Mouse (Mus musculus) limb, embryonic 15.5 days (tissue): ENCODE measurements around the gene Twistnb. TPM values are rescaled to one million over a fixed set of nuclear protein-coding genes. Genes with fewer than 3 reads are reported as not detected.

ENCODE experiments used
- ATAC-seq: fragments of 200-750 bp; cut with Nextera tagmentation; 2 replicates; pipeline ENCODE4 v1.8.0; 2017; ENCODE audit warnings: low read depth, moderate TSS enrichment; ENCODE audit not compliant: insufficient number of reproducible peaks, low FRiP score, low TSS enrichment
- H3K27ac ChIP-seq: fragments of 300-500 bp; sonication (generic); 2 replicates; pipeline ENCODE4 v1.5.1; 2015; ENCODE audit warnings: moderate library complexity, mild to moderate bottlenecking, inconsistent platforms
- H3K27me3 ChIP-seq: fragments of 300-500 bp; sonication (generic); 2 replicates; pipeline ENCODE4 v1.6.1; 2015; ENCODE audit warnings: inconsistent platforms
- H3K36me3 ChIP-seq: fragments of 300-500 bp; sonication (generic); 2 replicates; pipeline ENCODE4 v1.6.1; 2015; ENCODE audit warnings: inconsistent platforms
- H3K4me1 ChIP-seq: fragments of 300-500 bp; sonication (generic); 2 replicates; pipeline ENCODE4 v1.6.1; 2015; ENCODE audit warnings: inconsistent platforms
- H3K4me2 ChIP-seq: fragments of 300-500 bp; sonication (generic); 2 replicates; pipeline ENCODE4 v1.6.1; 2015; ENCODE audit warnings: mild to moderate bottlenecking, inconsistent platforms
- H3K4me3 ChIP-seq: fragments of 300-500 bp; sonication (generic); 2 replicates; pipeline ENCODE4 v1.5.1; 2015; ENCODE audit warnings: mild to moderate bottlenecking, inconsistent platforms
- H3K9ac ChIP-seq: fragments of 300-500 bp; sonication (generic); 2 replicates; pipeline ENCODE4 v1.6.1; 2015; ENCODE audit warnings: inconsistent platforms
- H3K9me3 ChIP-seq: fragments of 300-500 bp; sonication (generic); 2 replicates; pipeline ENCODE4 v1.6.1; 2016; ENCODE audit warnings: inconsistent platforms
- WGBS: fragments of 180-500 bp; shearing (Covaris S2); methylation state at CpG from one replicate; pipeline ENCODE4 v1.1.7; 2015; 5-methylcytosine and 5-hydroxymethylcytosine counted together
- polyA plus RNA-seq: library from polyadenylated mRNA; unstranded; fragments of >200 nt; fragmentation: Nextera tagmentation; extraction: Ambion mirVana; gene quantifications from 2 replicates; pipeline ENCODE4 v1.2.1, GENCODE M21; 2015

Gene Twistnb
- 50.3 and 55.0 TPM in 2 replicates for polyA plus RNA-seq

DNA sequence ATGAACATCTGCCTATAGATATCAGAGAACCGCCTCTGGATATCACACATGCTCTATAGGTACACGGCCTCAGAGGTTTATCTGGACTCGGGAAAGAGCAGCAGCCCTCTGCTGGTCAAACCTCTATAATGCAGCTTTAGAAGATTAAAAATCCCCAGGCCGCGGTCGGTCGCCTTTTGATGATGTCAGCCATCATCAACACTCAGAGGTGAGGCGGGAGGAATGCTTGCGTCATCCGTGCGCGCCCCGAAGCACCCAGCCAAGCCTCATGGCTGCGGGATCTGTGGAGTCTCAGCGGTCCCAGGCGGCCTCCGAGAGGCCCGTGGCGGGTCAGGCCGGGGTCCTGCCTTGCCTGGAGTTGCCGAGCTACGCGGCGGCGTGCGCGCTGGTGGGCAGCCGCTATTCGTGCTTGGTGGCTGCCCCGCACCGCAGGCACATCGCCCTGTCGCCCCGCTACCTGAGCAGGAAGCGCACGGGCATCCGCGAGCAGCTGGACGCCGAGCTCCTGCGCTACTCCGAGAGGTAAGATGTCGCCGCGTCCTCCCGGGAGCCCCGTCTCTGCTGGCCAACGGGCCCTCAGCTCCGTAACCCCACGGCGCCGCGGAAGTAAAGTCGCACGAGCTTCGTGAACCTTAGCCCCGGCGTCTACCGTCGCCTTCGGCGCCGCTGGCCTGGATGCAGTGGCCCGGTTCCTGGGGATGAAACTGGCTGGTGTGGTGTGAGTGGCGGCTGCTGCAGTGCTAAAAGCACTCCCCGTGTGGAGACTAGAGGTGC is at the start of gene Twistnb:
Gene Twistnb (plus strand): TSS at position 249 of the 774 bp plus-strand sequence.
- peak; percentile 88 for ATAC-seq
- WGBS: under 1% methylated on average over 66 of the region's 66 CpGs
- H3K9ac ChIP-seq: peak within 1 kb of the TSS; percentile 83

DNA sequence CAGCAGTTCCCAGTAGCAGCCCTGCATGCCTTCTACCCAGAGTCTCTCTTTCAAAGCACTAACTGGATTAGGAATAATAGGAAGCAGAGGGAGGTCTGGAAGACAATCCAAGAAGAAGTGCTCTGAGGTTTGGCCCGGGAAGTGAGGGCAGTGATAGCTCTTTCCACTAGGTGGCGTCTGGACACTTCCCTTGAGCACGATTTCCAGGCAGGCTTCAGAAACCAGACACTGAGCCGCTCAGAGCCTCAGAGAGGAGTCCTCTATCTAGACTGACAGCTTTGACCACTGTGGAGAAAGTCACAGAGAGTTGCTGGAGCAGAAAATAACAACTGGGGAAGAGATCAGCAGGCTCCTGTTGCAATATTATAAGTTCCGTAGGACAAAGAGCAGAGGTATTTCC is 40.6 kb upstream of the Twistnb start:
- H3K4me2 ChIP-seq: no peak overlapping the region
- 10% methylated on average over 5 of the region's 5 CpGs for WGBS
- no peak overlapping the region for H3K4me3 ChIP-seq
- no peak overlapping the region for H3K27ac ChIP-seq
- H3K36me3 ChIP-seq: no peaks in the 10 kb centered on the region
- peaks cover 7% of the 10 kb centered on the region; the same call in 1 of the 2 replicates for H3K27me3 ChIP-seq
- no peak; the same call in 1 of the 2 replicates for ATAC-seq
- no peaks in the 10 kb centered on the region for H3K9me3 ChIP-seq
- 0 out of 2 replicates have a peak, but pooled peaks cover 2% of the 10 kb centered on the region for H3K4me1 ChIP-seq
- H3K9ac ChIP-seq: no peak overlapping the region

More for the DNA sequence above, at the start of gene Twistnb:
- H3K4me2 ChIP-seq: peak within 1 kb of the TSS; percentile 53
- H3K4me3 ChIP-seq: peak within 1 kb of the TSS; percentile 94
- H3K4me1 ChIP-seq: peaks cover 6% of the 10 kb centered on the region; the same call in 1 of the 2 replicates
- H3K27ac ChIP-seq: peak within 1 kb of the TSS; percentile 75
- H3K27me3 ChIP-seq: peaks cover under 1% of the 10 kb centered on the region; the same call in 1 of the 2 replicates
- H3K36me3 ChIP-seq: peaks cover 7% of the 10 kb centered on the region
- no peaks in the 10 kb centered on the region for H3K9me3 ChIP-seq

DNA sequence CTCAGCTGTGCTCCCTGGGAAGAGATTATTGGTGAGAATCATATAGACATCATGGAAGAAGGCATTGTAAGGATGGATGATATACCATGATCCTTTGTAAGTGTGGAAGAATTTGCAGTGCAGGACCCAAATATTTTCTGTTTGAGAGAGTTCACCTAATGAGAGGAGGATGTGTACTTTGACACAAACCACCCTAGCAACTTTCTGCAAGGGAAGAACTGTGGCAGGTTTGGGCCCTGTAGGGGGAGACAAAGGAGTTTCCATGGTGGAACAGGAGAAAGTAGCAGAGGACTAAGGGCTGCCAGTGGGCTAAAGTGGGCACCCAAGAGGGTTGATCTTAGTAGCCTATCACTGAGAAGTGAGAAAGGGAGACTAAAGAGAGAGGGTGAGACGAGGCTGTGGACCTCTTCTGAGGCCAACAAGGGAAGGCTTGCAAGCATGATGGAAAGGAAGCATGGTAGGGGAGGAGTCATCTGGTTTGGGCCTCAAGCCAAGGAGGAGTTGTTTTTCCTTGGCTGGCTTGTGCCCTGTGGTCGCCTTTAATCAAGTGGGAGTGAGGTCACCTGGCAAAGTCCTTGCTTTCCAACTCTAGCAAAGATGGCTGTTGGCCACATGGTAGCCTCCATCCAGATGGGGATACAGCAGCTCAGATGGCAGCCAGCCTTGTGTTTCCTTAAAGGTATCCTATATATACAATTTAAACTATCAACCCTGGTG is 38.4 kb upstream of the Twistnb start:
- Histone ChIP-seq H3K36me3 (no peaks in the 10 kb centered on the region), H3K9ac (no peak overlapping the region), H3K4me1 (peaks cover 7% of the 10 kb centered on the region; the same call in 1 of the 2 replicates), H3K9me3 (no peaks in the 10 kb centered on the region), H3K4me3 (no peak overlapping the region), H3K27ac (no peak overlapping the region), H3K27me3 (peaks cover 7% of the 10 kb centered on the region; the same call in 1 of the 2 replicates), H3K4me2 (no peak overlapping the region)
- WGBS: 45% methylated on average over 2 of the region's 2 CpGs
- ATAC-seq: no peak

DNA sequence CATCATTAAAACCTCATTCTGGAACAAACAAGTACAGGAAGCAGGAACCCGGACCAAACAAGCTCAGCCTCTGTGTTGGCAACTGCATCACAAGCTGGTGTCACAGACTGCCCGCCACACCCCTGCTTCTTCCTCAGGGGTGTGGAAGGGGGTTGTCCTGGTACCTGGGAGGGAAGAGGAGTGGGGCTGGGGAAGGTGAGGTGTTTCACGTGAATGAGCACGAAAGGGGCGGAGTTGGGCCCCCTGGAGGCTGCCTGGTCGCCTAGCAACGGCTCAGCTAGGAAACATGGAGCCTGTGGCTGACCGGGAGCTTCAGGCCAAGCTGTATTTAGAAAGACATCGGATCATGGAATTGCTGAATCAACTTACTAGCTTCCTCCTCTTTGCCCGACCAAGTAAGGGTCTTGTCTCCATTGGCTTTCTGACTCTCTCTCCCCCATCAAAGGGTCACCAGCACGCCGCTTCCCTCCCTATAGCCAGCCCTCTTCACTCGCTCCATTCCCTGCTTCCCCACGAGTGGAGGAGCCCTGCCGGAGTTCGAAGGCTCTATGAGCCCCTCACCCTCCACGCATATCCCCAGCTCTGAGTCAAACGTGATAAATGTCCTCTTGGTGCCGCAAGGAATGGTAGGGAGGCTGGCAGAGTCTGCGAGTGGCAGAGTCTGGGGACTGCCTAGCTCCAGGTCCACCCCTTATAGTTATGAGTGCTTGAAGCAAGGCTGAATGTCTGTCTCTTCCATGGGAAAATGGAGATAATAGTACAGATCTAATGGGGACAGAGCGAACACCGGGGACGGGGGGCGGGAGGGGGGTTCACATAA is 34.4 kb upstream of the Twistnb start, which contains the start of gene Efcab10:
Gene Efcab10 (plus strand): TSS at position 51 of the 820 bp plus-strand sequence.
- H3K27ac ChIP-seq: no peak within 1 kb of the TSS
- H3K36me3 ChIP-seq: no peaks in the 10 kb centered on the region
- no peaks in the 10 kb centered on the region for H3K9me3 ChIP-seq
- H3K27me3 ChIP-seq: no peaks in the 10 kb centered on the region
- H3K4me1 ChIP-seq: peaks cover 5% of the 10 kb centered on the region; the same call in 1 of the 2 replicates
- WGBS: 15% methylated on average over 24 of the region's 24 CpGs
- H3K4me3 ChIP-seq: peak within 1 kb of the TSS; percentile 25
- peak within 1 kb of the TSS; percentile 44 for H3K4me2 ChIP-seq
- no peak within 1 kb of the TSS for H3K9ac ChIP-seq
- ATAC-seq: no peak

DNA sequence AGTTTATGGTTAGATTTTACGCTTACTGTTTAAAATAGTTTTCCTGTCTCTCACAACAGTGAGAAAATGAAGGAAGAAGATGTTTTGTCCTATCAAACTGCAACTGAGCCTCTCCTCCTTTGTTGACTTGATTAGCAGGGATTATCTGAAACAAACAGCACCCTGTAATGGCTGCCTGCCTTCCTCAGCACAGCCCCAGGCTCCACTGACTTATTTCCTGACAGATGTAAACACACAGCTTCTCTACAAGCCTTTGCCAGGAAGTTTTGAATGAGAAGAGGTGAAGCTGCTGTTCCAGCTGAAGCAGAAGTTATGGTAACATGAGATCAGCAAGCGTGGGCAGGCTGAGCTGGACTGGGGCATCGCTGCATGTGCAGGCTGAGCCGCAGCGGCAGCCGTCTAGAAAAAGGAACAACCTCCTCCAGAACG is 26.2 kb upstream of the Twistnb start:
- ATAC-seq: no peak
- Histone ChIP-seq H3K36me3 (no peaks in the 10 kb centered on the region), H3K4me1 (no peaks in the 10 kb centered on the region), H3K27me3 (no peaks in the 10 kb centered on the region), H3K4me2 (no peak overlapping the region), H3K9ac (no peak overlapping the region), H3K27ac (no peak overlapping the region), H3K9me3 (no peaks in the 10 kb centered on the region), H3K4me3 (no peak overlapping the region)
- 34% methylated on average over 7 of the region's 7 CpGs for WGBS

DNA sequence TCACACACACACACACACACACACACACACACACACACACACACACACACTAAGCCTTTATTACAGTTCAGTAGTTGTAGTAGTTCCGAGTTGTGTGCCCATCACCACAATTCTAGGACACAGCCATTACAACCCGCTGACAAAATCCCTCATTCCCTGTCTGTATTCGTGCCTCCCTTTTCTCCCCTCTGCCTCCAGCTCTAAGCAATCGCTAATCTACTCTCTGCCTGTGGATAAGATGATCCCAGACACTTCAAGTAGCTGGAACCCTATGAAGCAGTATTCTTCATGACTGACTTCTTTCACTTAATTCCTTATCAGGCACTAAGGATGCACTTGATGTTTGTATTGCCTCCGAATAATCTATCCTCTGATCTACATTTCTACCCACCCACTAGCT is 24.4 kb upstream of the Twistnb start:
- Histone ChIP-seq H3K4me1 (no peaks in the 10 kb centered on the region), H3K9ac (no peak overlapping the region), H3K36me3 (no peaks in the 10 kb centered on the region), H3K4me2 (no peak overlapping the region), H3K9me3 (no peaks in the 10 kb centered on the region), H3K27ac (no peak overlapping the region), H3K27me3 (no peaks in the 10 kb centered on the region), H3K4me3 (no peak overlapping the region)
- WGBS: 74% methylated on average over 5 of the region's 5 CpGs
- ATAC-seq: no peak

DNA sequence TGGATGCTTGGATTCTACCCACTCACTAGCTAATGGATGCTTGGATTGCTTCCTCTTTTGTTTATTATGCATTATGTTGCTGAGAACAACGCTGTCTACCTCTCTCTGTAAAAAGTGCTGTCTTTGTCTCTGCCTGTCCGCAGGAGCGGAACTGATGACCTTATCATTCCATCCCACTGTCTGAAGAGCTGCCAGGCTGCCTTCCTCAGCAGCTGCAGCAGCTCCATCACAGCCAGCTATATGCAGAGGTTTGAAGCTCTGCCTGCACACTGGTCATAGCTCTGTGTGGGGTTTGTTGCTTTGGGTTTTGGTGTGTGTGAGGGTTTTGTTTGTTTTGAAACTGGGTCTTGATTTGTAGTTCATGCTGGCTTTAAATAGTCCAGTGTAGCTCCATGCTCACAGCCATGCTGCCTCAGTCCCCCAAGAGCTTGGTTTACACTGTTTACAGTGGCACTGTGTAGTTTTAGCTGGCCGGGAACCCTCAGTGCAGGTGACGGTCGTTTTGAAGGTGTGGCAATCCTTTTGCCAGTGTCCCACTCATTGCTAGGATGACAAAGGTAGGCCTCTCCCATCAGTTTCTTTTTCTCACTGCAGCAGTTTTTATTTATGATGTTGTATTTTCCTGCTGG is 23.9 kb upstream of the Twistnb start:
- no peaks in the 10 kb centered on the region for H3K36me3 ChIP-seq
- H3K9ac ChIP-seq: no peak overlapping the region
- H3K4me2 ChIP-seq: no peak overlapping the region
- no peak overlapping the region for H3K27ac ChIP-seq
- no peak overlapping the region for H3K4me3 ChIP-seq
- H3K27me3 ChIP-seq: no peaks in the 10 kb centered on the region
- no peak for ATAC-seq
- H3K9me3 ChIP-seq: no peaks in the 10 kb centered on the region
- WGBS: 64% methylated on average over 6 of the region's 6 CpGs
- H3K4me1 ChIP-seq: no peaks in the 10 kb centered on the region

DNA sequence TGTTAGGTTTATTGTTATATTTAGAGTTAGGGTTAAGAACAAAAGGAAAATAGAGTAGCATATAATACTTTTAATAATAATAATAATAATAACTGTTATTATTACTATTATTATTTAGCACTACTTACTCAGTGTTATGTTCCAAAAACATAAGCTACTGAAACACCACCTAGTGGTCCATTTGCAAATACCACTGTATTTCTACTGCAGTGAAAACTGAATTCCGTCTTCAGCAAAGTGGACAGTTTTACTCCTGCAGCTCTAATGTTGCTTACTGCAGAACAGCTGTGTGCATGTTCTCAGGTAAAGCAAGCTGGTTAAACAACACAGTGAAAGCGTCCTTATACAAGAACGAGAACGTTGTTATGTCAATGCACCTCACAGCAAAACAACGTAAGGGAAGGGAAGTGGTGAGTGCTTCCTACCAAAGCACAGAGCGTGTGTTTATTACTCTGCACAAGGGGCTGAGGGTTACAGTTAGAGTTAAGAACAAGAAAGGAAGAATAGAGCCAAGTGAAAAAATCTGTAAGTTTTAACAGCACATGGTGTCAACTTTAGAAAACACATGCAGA is 17.8 kb upstream of the Twistnb start:
- Histone ChIP-seq H3K9me3 (no peaks in the 10 kb centered on the region), H3K27ac (no peak overlapping the region), H3K36me3 (no peaks in the 10 kb centered on the region), H3K4me3 (no peak overlapping the region), H3K4me2 (no peak overlapping the region), H3K27me3 (peaks cover 3% of the 10 kb centered on the region), H3K9ac (no peak overlapping the region), H3K4me1 (no peaks in the 10 kb centered on the region)
- ATAC-seq: no peak
- WGBS: 44% methylated on average over 6 of the region's 6 CpGs

DNA sequence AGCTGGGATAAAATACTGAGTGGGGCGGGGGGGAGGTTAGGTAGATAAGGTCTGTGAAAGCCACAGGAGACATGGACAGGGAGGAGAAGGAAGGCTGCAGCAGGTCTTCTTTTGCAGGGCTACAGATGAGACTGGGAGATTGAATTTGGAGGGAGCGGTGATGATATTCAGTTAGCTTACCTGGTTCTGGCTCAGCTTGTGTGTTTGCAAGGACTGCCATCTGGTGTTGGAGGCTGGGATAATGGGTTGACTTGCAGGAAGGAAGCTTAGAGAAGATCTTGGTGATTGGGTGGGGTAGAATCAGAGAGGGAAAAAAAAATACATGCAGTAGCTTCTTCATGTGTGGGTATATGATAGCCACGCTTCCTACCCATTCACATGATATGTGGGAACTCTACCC is 5.1 kb upstream of the Twistnb start:
- 30% methylated on average over 3 of the region's 3 CpGs for WGBS
- Histone ChIP-seq H3K36me3 (no peaks in the 10 kb centered on the region), H3K27ac (no peak overlapping the region), H3K4me1 (no peaks in the 10 kb centered on the region), H3K4me2 (no peak overlapping the region), H3K27me3 (peaks cover 8% of the 10 kb centered on the region; the same call in 1 of the 2 replicates), H3K4me3 (no peak overlapping the region), H3K9me3 (no peaks in the 10 kb centered on the region), H3K9ac (no peak overlapping the region)
- ATAC-seq: no peak

DNA sequence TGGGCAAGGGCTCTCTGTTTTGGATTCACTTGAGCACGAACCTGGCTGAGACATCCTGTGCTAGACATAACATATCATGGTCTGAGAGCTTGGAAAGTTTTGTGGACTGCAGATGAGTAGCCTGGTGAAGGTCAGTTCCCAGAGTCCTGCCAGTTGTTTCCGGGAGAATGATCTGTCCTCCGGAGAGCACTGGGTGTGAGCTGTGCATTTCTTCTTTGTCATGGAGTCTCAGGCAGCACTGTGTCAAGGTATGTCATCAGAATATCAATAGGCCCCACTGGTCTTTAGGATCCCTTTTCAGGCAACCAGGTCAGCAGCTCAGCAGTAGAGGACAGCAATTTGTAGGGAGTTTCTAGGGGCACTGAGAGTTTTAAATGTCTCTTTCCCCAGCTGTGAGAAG is 2.1 kb upstream of the Twistnb start:
- H3K27me3 ChIP-seq: peaks cover 8% of the 10 kb centered on the region; the same call in 1 of the 2 replicates
- H3K4me3 ChIP-seq: no peak overlapping the region
- no peak overlapping the region for H3K27ac ChIP-seq
- WGBS: 35% methylated on average over 3 of the region's 3 CpGs
- no peak for ATAC-seq
- H3K36me3 ChIP-seq: no peaks in the 10 kb centered on the region
- H3K4me1 ChIP-seq: peaks cover 6% of the 10 kb centered on the region; the same call in 1 of the 2 replicates
- H3K9ac ChIP-seq: no peak overlapping the region
- H3K4me2 ChIP-seq: no peak overlapping the region
- H3K9me3 ChIP-seq: no peaks in the 10 kb centered on the region

DNA sequence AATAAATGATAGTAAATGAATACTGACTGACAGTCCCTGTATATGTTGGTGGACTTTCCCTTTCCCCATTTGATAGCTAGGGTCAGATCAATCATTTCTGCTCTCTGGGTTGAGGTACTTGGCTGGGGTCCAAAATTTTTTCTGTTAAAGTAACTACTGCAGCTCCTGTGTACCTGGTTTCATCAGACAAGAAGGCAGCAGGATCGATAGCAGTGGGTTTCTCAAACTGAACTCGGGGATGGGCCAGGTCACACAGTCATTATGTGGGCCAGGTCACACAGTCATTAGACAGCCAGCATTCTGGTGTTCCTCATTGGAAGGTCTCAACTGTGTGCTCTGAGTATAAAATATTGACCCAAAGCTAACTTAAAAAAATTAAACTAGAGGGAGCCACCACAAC is 1.7 kb upstream of the Twistnb start:
- no peak for ATAC-seq
- no peak overlapping the region for H3K4me3 ChIP-seq

More for the DNA sequence above, 1.7 kb upstream of the Twistnb start:
- peaks cover 8% of the 10 kb centered on the region; the same call in 1 of the 2 replicates for H3K27me3 ChIP-seq
- peaks cover 6% of the 10 kb centered on the region; the same call in 1 of the 2 replicates for H3K4me1 ChIP-seq
- H3K27ac ChIP-seq: no peak overlapping the region
- no peaks in the 10 kb centered on the region for H3K36me3 ChIP-seq
- 79% methylated on average over 2 of the region's 2 CpGs for WGBS
- no peaks in the 10 kb centered on the region for H3K9me3 ChIP-seq
- no peak overlapping the region for H3K4me2 ChIP-seq
- no peak overlapping the region for H3K9ac ChIP-seq
